Mouse (Mus musculus) liver, embryonic 13.5 days (tissue): ENCODE measurements around the gene Inf2. TPM values are rescaled to one million over a fixed set of nuclear protein-coding genes. Genes with fewer than 3 reads are reported as not detected.
A peak's percentile ranks its signal among the peaks of the same experiment; 100 is the strongest.

Source experiments
- ATAC-seq: fragments of 200-750 bp; cut with Nextera tagmentation; 2 replicates; pipeline ENCODE4 v1.8.0; 2017; ENCODE audit warnings: low read depth, mild to moderate bottlenecking, moderate number of reproducible peaks, moderate library complexity
- DNase-seq: peaks from one replicate; pipeline ENCODE4 v3.0.0; 2022
- H3K27ac ChIP-seq: fragments of 300-500 bp; sonication (generic); 2 replicates; pipeline ENCODE4 v1.5.1; 2015; ENCODE audit warnings: moderate library complexity, mild to moderate bottlenecking, inconsistent platforms
- H3K27me3 ChIP-seq: fragments of 300-500 bp; sonication (generic); 2 replicates; pipeline ENCODE4 v1.6.1; 2015; ENCODE audit warnings: mild to moderate bottlenecking, inconsistent platforms
- H3K36me3 ChIP-seq: fragments of 300-500 bp; sonication (generic); 2 replicates; pipeline ENCODE4 v1.6.1; 2015; ENCODE audit warnings: mild to moderate bottlenecking, inconsistent platforms
- H3K4me1 ChIP-seq: fragments of 300-500 bp; sonication (generic); replicated peaks from 2 replicates; pipeline ENCODE4 v1.6.1; 2015; ENCODE audit warnings: inconsistent platforms
- H3K4me2 ChIP-seq: fragments of 300-500 bp; sonication (generic); 2 replicates; pipeline ENCODE4 v1.6.1; 2015; ENCODE audit warnings: inconsistent platforms, mild to moderate bottlenecking, moderate library complexity
- H3K4me3 ChIP-seq: fragments of 300-500 bp; sonication (generic); replicated peaks from 2 replicates; pipeline ENCODE4 v1.5.1; 2015; ENCODE audit warnings: mild to moderate bottlenecking, inconsistent platforms
- H3K9ac ChIP-seq: fragments of 300-500 bp; sonication (generic); 2 replicates; pipeline ENCODE4 v1.6.1; 2015; ENCODE audit warnings: mild to moderate bottlenecking, inconsistent platforms
- H3K9me3 ChIP-seq: fragments of 300-500 bp; sonication (generic); replicated peaks from 2 replicates; pipeline ENCODE4 v1.6.1; 2016; ENCODE audit warnings: inconsistent platforms
- WGBS: fragments of 180-500 bp; shearing (Covaris S2); methylation state at CpG from one replicate; pipeline ENCODE4 v1.1.7; 2015; ENCODE audit not compliant: insufficient replicate concordance; 5-methylcytosine and 5-hydroxymethylcytosine counted together
- polyA plus RNA-seq: library from polyadenylated mRNA; unstranded; fragments of >200 nt; fragmentation: Nextera tagmentation; extraction: Ambion mirVana; gene quantifications from 2 replicates; pipeline ENCODE4 v1.2.1, GENCODE M21; 2015

The Inf2 gene
- polyA plus RNA-seq, 1 experiment from 2014 or later = 2.1 TPM

GRCm38 (mm10) chr12:112551861-112552375 lies 36.7 kb upstream of the Inf2 start:
- no peak overlapping the region for H3K9ac ChIP-seq
- ATAC-seq = 0 out of 2 replicates have a peak, but pooled peaks have one; percentile 22

GRCm38 (mm10) chr12:112552520-112552919 lies 36.1 kb upstream of the Inf2 start:
- no peaks in the 10 kb centered on the region for H3K9me3 ChIP-seq
- WGBS = 42% methylated on average over 5 of the region's 5 CpGs
- H3K9ac ChIP-seq = no peak overlapping the region
- no peaks in the 10 kb centered on the region for H3K27me3 ChIP-seq
- H3K4me3 ChIP-seq = no peak overlapping the region
- no peak overlapping the region for H3K27ac ChIP-seq
- ATAC-seq (no peak), DNase-seq (no peak)
- no peaks in the 10 kb centered on the region for H3K36me3 ChIP-seq
- H3K4me2 ChIP-seq = no peak overlapping the region
- no peaks in the 10 kb centered on the region for H3K4me1 ChIP-seq

More at GRCm38 (mm10) chr12:112551861-112552375, 36.7 kb upstream of the Inf2 start:
- Histone ChIP-seq H3K4me3 (no peak overlapping the region), H3K4me2 (no peak overlapping the region), H3K9me3 (no peaks in the 10 kb centered on the region), H3K27me3 (no peaks in the 10 kb centered on the region), H3K4me1 (no peaks in the 10 kb centered on the region), H3K27ac (no peak overlapping the region), H3K36me3 (no peaks in the 10 kb centered on the region)
- 12% methylated on average over 13 of the region's 13 CpGs for WGBS
- DNase-seq = peak; percentile 62

GRCm38 (mm10) chr12:112554900-112555299 lies 33.7 kb upstream of the Inf2 start:
- 39% methylated on average over 12 of the region's 12 CpGs for WGBS

GRCm38 (mm10) chr12:112556531-112557060 lies 32.0 kb upstream of the Inf2 start:
- 50% methylated on average over 9 of the region's 9 CpGs for WGBS
- DNase-seq (no peak), ATAC-seq (no peak)
- H3K4me1 ChIP-seq = peaks cover 13% of the 10 kb centered on the region
- H3K9me3 ChIP-seq = no peaks in the 10 kb centered on the region
- no peak overlapping the region for H3K4me3 ChIP-seq
- H3K27ac ChIP-seq = no peak overlapping the region
- H3K4me2 ChIP-seq = no peak overlapping the region
- no peaks in the 10 kb centered on the region for H3K36me3 ChIP-seq
- no peak overlapping the region for H3K9ac ChIP-seq
- no peaks in the 10 kb centered on the region for H3K27me3 ChIP-seq

More at GRCm38 (mm10) chr12:112554900-112555299, 33.7 kb upstream of the Inf2 start:
- no peak for ATAC-seq
- no peak overlapping the region for H3K27ac ChIP-seq
- H3K4me3 ChIP-seq = no peak overlapping the region
- H3K9ac ChIP-seq = no peak overlapping the region
- H3K9me3 ChIP-seq = no peaks in the 10 kb centered on the region
- no peaks in the 10 kb centered on the region for H3K36me3 ChIP-seq
- peaks cover 11% of the 10 kb centered on the region for H3K4me1 ChIP-seq
- no peak for DNase-seq
- no peaks in the 10 kb centered on the region for H3K27me3 ChIP-seq
- no peak overlapping the region for H3K4me2 ChIP-seq

- no peak overlapping the region for H3K4me3 ChIP-seq
- H3K27me3 ChIP-seq = no peaks in the 10 kb centered on the region
- H3K4me2 ChIP-seq = no peak overlapping the region
- H3K27ac ChIP-seq = no peak overlapping the region
- H3K9me3 ChIP-seq = no peaks in the 10 kb centered on the region
- peaks cover 13% of the 10 kb centered on the region for H3K4me1 ChIP-seq
- 63% methylated on average over 5 of the region's 5 CpGs for WGBS
- H3K36me3 ChIP-seq = no peaks in the 10 kb centered on the region
- ATAC-seq = no peak
- H3K9ac ChIP-seq = no peak overlapping the region
- no peak for DNase-seq
Measured at GRCm38 (mm10) chr12:112557219-112557618, 31.4 kb upstream of the Inf2 start.

- no peak overlapping the region for H3K4me3 ChIP-seq
- no peak overlapping the region for H3K4me2 ChIP-seq
- peaks cover 13% of the 10 kb centered on the region for H3K4me1 ChIP-seq
- no peaks in the 10 kb centered on the region for H3K27me3 ChIP-seq
- 41% methylated on average over 3 of the region's 3 CpGs for WGBS
- no peaks in the 10 kb centered on the region for H3K36me3 ChIP-seq
- H3K9ac ChIP-seq = no peak overlapping the region
- no peaks in the 10 kb centered on the region for H3K9me3 ChIP-seq
- DNase-seq (no peak), ATAC-seq (peak; percentile 16; the same call in 1 of the 2 replicates)
- no peak overlapping the region; the same call in 1 of the 2 replicates for H3K27ac ChIP-seq
Measured at GRCm38 (mm10) chr12:112559231-112559630, 29.4 kb upstream of the Inf2 start.

GRCm38 (mm10) chr12:112559671-112560070 lies 28.9 kb upstream of the Inf2 start:
- WGBS = 55% methylated on average over 6 of the region's 6 CpGs
- Histone ChIP-seq H3K9ac (no peak overlapping the region), H3K36me3 (no peaks in the 10 kb centered on the region), H3K4me2 (no peak overlapping the region), H3K27ac (no peak overlapping the region; the same call in 1 of the 2 replicates), H3K27me3 (no peaks in the 10 kb centered on the region), H3K4me1 (peaks cover 13% of the 10 kb centered on the region), H3K4me3 (no peak overlapping the region), H3K9me3 (no peaks in the 10 kb centered on the region)
- DNase-seq (no peak), ATAC-seq (no peak; the same call in 1 of the 2 replicates)

GRCm38 (mm10) chr12:112560176-112560797 lies 28.3 kb upstream of the Inf2 start:
- no peaks in the 10 kb centered on the region for H3K36me3 ChIP-seq
- peaks cover 13% of the 10 kb centered on the region for H3K4me1 ChIP-seq
- no peak overlapping the region for H3K4me2 ChIP-seq
- H3K4me3 ChIP-seq = no peak overlapping the region
- ATAC-seq (peak; percentile 56), DNase-seq (no peak)
- H3K9ac ChIP-seq = no peak overlapping the region
- no peaks in the 10 kb centered on the region for H3K9me3 ChIP-seq
- no peak overlapping the region; the same call in 1 of the 2 replicates for H3K27ac ChIP-seq
- H3K27me3 ChIP-seq = no peaks in the 10 kb centered on the region
- WGBS = 52% methylated on average over 5 of the region's 5 CpGs

GRCm38 (mm10) chr12:112561163-112561562 lies 27.4 kb upstream of the Inf2 start:
- 56% methylated on average over 3 of the region's 3 CpGs for WGBS
- peaks cover 13% of the 10 kb centered on the region for H3K4me1 ChIP-seq
- H3K36me3 ChIP-seq = no peaks in the 10 kb centered on the region
- H3K4me2 ChIP-seq = no peak overlapping the region
- no peak overlapping the region for H3K9ac ChIP-seq
- H3K4me3 ChIP-seq = no peak overlapping the region
- H3K9me3 ChIP-seq = no peaks in the 10 kb centered on the region
- no peak overlapping the region for H3K27ac ChIP-seq
- DNase-seq = no peak
- H3K27me3 ChIP-seq = no peaks in the 10 kb centered on the region
- no peak for ATAC-seq

- Histone ChIP-seq H3K36me3 (no peaks in the 10 kb centered on the region), H3K27me3 (no peaks in the 10 kb centered on the region), H3K27ac (no peak overlapping the region), H3K4me2 (no peak overlapping the region), H3K4me3 (no peak overlapping the region), H3K9ac (no peak overlapping the region), H3K9me3 (no peaks in the 10 kb centered on the region), H3K4me1 (peaks cover 13% of the 10 kb centered on the region)
- DNase-seq (no peak), ATAC-seq (no peak)
- WGBS = 54% methylated on average over 5 of the region's 5 CpGs
Measured at GRCm38 (mm10) chr12:112562462-112562861, 26.1 kb upstream of the Inf2 start.

GRCm38 (mm10) chr12:112563011-112563410 lies 25.6 kb upstream of the Inf2 start:
- no peaks in the 10 kb centered on the region for H3K36me3 ChIP-seq
- no peak overlapping the region for H3K9ac ChIP-seq
- DNase-seq = no peak
- H3K27me3 ChIP-seq = no peaks in the 10 kb centered on the region
- H3K4me1 ChIP-seq = peaks cover 13% of the 10 kb centered on the region
- H3K4me3 ChIP-seq = no peak overlapping the region
- ATAC-seq = no peak
- H3K4me2 ChIP-seq = no peak overlapping the region
- no peak overlapping the region for H3K27ac ChIP-seq
- H3K9me3 ChIP-seq = no peaks in the 10 kb centered on the region
- 64% methylated on average over 6 of the region's 6 CpGs for WGBS

- WGBS = 72% methylated on average over 8 of the region's 8 CpGs
- no peak overlapping the region for H3K4me3 ChIP-seq
- no peaks in the 10 kb centered on the region for H3K4me1 ChIP-seq
Measured at GRCm38 (mm10) chr12:112570160-112570559, 18.4 kb upstream of the Inf2 start.

More at GRCm38 (mm10) chr12:112570160-112570559, 18.4 kb upstream of the Inf2 start:
- no peak for ATAC-seq
- no peak overlapping the region for H3K27ac ChIP-seq
- no peak overlapping the region for H3K9ac ChIP-seq
- no peak overlapping the region for H3K4me2 ChIP-seq
- no peaks in the 10 kb centered on the region for H3K36me3 ChIP-seq
- DNase-seq = no peak
- no peaks in the 10 kb centered on the region; the same call in 1 of the 2 replicates for H3K27me3 ChIP-seq
- H3K9me3 ChIP-seq = no peaks in the 10 kb centered on the region
